ENCODE assay signal across 17 mouse cellular contexts in genomic region chr7:45137171-45138006, GRCm38 (mm10). TPM values are rescaled to one million over a fixed set of nuclear protein-coding genes. Genes with fewer than 3 reads are reported as not detected.
A peak's percentile ranks its signal among the peaks of the same experiment; 100 is the strongest.
DNase-seq lines count a peak whose midpoint lies in the region; ATAC-seq lines count a peak whose summit lies in the region.
"Had no signal": no experiment of that assay in that cellular context is flagged by ENCODE, and none has a peak within 500 bp of the region (broad histone marks: within the 10 kb centered on the region; RNA-seq: fewer than 3 reads in every experiment).

No protein-coding gene starts in this region.

- H3K27me3 ChIP-seq in hindbrain, embryonic 12.5 days, result peaks cover 26% of the 10 kb centered on the region
- 0 out of 2 replicates have a peak, but pooled peaks cover 5% of the 10 kb centered on the region for H3K27me3 ChIP-seq in hindbrain, embryonic 14.5 days (ENCODE audit: control insufficient read depth, insufficient read depth, low read length)
- H3K27me3 ChIP-seq: embryonic facial prominence, embryonic 15.5 days had no signal

- 86% methylated on average over 12 of the region's 12 CpGs for WGBS in hindbrain, embryonic 12.5 days
- WGBS in hindbrain, embryonic 14.5 days, result 86% methylated on average over 12 of the region's 12 CpGs

- no peak overlapping the region for H3K9ac ChIP-seq in hindbrain, embryonic 12.5 days
- no peak overlapping the region for H3K9ac ChIP-seq in hindbrain, embryonic 14.5 days
- H3K9ac ChIP-seq: embryonic facial prominence, embryonic 15.5 days had no signal

- peaks cover 6% of the 10 kb centered on the region; the same call in 1 of the 2 replicates for H3K36me3 ChIP-seq in hindbrain, embryonic 12.5 days
- H3K36me3 ChIP-seq in hindbrain, embryonic 14.5 days (replicated peaks; ENCODE audit: control insufficient read depth, insufficient read depth), result peaks cover 3% of the 10 kb centered on the region; the same call in 1 of the 2 replicates

- 0 out of 2 replicates have a peak overlapping the region, but pooled peaks have one; percentile 12 for H3K27ac ChIP-seq in hindbrain, embryonic 12.5 days
- H3K27ac ChIP-seq in hindbrain, embryonic 14.5 days, result no peak overlapping the region
- H3K27ac ChIP-seq: embryonic facial prominence, embryonic 15.5 days; layer of hippocampus, adult 2 months had no signal

- peak; percentile 52 for DNase-seq in CD4-positive, CD25-positive, alpha-beta regulatory T cell, adult 2 months (ENCODE audit: low read depth, low spot score)
- DNase-seq in hindbrain, embryonic 14.5 days (ENCODE audit: low spot score), result no peak
- DNase-seq in induced T-regulatory cell, adult 2 months (ENCODE audit: low read depth), result peak; percentile 69
- no peak for DNase-seq in testis, postnatal 10 days (ENCODE audit: low spot score)
- no peak for DNase-seq in frontal cortex, adult 2 months (ENCODE audit: extremely low spot score in 1 of 2, low spot score in 1 of 2)
- DNase-seq: cerebellum, adult 2 months; heart, adult 2 months; kidney, adult 9 months had no signal

- no peak for ATAC-seq in CD4-positive, CD25-positive, alpha-beta regulatory T cell, adult 4 months
- no peak for ATAC-seq in hindbrain, embryonic 12.5 days (ENCODE audit: low FRiP score)
- ATAC-seq in hindbrain, embryonic 14.5 days (ENCODE audit: low FRiP score), result no peak
- peak; percentile 72 for ATAC-seq in megakaryocyte-erythroid progenitor cell, adult 5-6 weeks (replicated peaks; ENCODE audit: low FRiP score, low TSS enrichment, poor library complexity, severe bottlenecking)
- ATAC-seq: hindbrain, embryonic 16.5 days; midbrain, embryonic 16.5 days had no signal

- H3K4me3 ChIP-seq in hindbrain, embryonic 12.5 days, result no peak overlapping the region
- H3K4me3 ChIP-seq in hindbrain, embryonic 14.5 days (replicated peaks; ENCODE audit: low read length), result no peak overlapping the region
- H3K4me3 ChIP-seq: heart, adult 2 months; layer of hippocampus, adult 2 months had no signal

- H3K9me3 ChIP-seq in hindbrain, embryonic 12.5 days (replicated peaks), result no peaks in the 10 kb centered on the region
- no peaks in the 10 kb centered on the region for H3K9me3 ChIP-seq in hindbrain, embryonic 14.5 days (ENCODE audit: control insufficient read depth, low read length)
- H3K9me3 ChIP-seq: embryonic facial prominence, embryonic 15.5 days had no signal

- no peak overlapping the region for H3K4me2 ChIP-seq in hindbrain, embryonic 12.5 days (replicated peaks)
- no peak overlapping the region for H3K4me2 ChIP-seq in hindbrain, embryonic 14.5 days (replicated peaks)

- peaks cover 13% of the 10 kb centered on the region for H3K4me1 ChIP-seq in hindbrain, embryonic 12.5 days
- H3K4me1 ChIP-seq in hindbrain, embryonic 14.5 days (replicated peaks; ENCODE audit: control insufficient read depth, insufficient read depth, low read length), result 0 out of 2 replicates have a peak, but pooled peaks cover 6% of the 10 kb centered on the region

RNA-seq across cellular contexts. Expression of gene Flt3l, which starts 1.2 kb away (rescaled TPM):
- polyA plus RNA-seq in CD4-positive, CD25-positive, alpha-beta regulatory T cell, adult 4 months (2017; shearing (Covaris generic)), result 10 to 100 TPM; 89.0 to 91.7 TPM
- 0.52 and 1.6 TPM in 2 replicates for polyA plus RNA-seq in hindbrain, embryonic 12.5 days (2016; fragmentation: Nextera tagmentation; extraction: Ambion mirVana)
- polyA plus RNA-seq in hindbrain, embryonic 14.5 days (2014; fragmentation: Nextera tagmentation; extraction: Ambion mirVana), result 1.7 and 1.8 TPM in 2 replicates
- total RNA-seq in megakaryocyte-erythroid progenitor cell, adult 5-6 weeks (2014; fragmentation: Nextera tagmentation), result 35.8 and 48.2 TPM in 2 replicates
- total RNA-seq in megakaryocyte-erythroid progenitor cell, adult 5-6 weeks (2017), result 8.5 and 23.5 TPM in 2 replicates
- 25.2 and 29.6 TPM in 2 replicates for polyA plus RNA-seq in frontal cortex, adult 2 months (2012; rRNA removed)

RNA-seq across cellular contexts. Expression of gene Gm45713, which starts 1.4 kb away (rescaled TPM):
- polyA plus RNA-seq in CD4-positive, CD25-positive, alpha-beta regulatory T cell, adult 4 months (2017; shearing (Covaris generic)), result not detected
- 0.31 TPM in 1 of 2 replicates, not detected in the other for polyA plus RNA-seq in hindbrain, embryonic 12.5 days (2016; fragmentation: Nextera tagmentation; extraction: Ambion mirVana)
- polyA plus RNA-seq in hindbrain, embryonic 14.5 days (2014; fragmentation: Nextera tagmentation; extraction: Ambion mirVana), result 0.22 TPM in 1 of 2 replicates, not detected in the other
- not detected in 2 replicates for total RNA-seq in megakaryocyte-erythroid progenitor cell, adult 5-6 weeks (2014; fragmentation: Nextera tagmentation)
- 0.61 TPM in 1 of 2 replicates, not detected in the other for total RNA-seq in megakaryocyte-erythroid progenitor cell, adult 5-6 weeks (2017)
- 0.06 and 0.12 TPM in 2 replicates for polyA plus RNA-seq in frontal cortex, adult 2 months (2012; rRNA removed)
- total RNA-seq: layer of hippocampus, adult 2 months; left cerebral cortex, postnatal 36 days had no signal
- polyA plus RNA-seq: midbrain, embryonic 16.5 days; stomach, embryonic 16.5 days had no signal

RNA-seq across cellular contexts. Expression of gene Rpl13a, which starts 8.8 kb away (rescaled TPM):
- polyA plus RNA-seq in CD4-positive, CD25-positive, alpha-beta regulatory T cell, adult 4 months (2017; shearing (Covaris generic)), result 1,000 to 10,000 TPM; 5,632 to 7,602 TPM
- polyA plus RNA-seq in hindbrain, embryonic 12.5 days (2016; fragmentation: Nextera tagmentation; extraction: Ambion mirVana), result 977 and 1,019 TPM in 2 replicates
- 725 and 835 TPM in 2 replicates for polyA plus RNA-seq in hindbrain, embryonic 14.5 days (2014; fragmentation: Nextera tagmentation; extraction: Ambion mirVana)
- total RNA-seq in megakaryocyte-erythroid progenitor cell, adult 5-6 weeks (2014; fragmentation: Nextera tagmentation), result 4,705 and 4,844 TPM in 2 replicates
- total RNA-seq in megakaryocyte-erythroid progenitor cell, adult 5-6 weeks (2017), result 4,178 and 4,889 TPM in 2 replicates
- 1,438 and 1,804 TPM in 2 replicates for polyA plus RNA-seq in frontal cortex, adult 2 months (2012; rRNA removed)

RNA-seq across cellular contexts. Expression of gene Rps11, which starts 13.2 kb away (rescaled TPM):
- 1,000 to 10,000 TPM; 3,755 to 5,441 TPM for polyA plus RNA-seq in CD4-positive, CD25-positive, alpha-beta regulatory T cell, adult 4 months (2017; shearing (Covaris generic))
- polyA plus RNA-seq in hindbrain, embryonic 12.5 days (2016; fragmentation: Nextera tagmentation; extraction: Ambion mirVana), result 982 and 1,135 TPM in 2 replicates
- 767 and 952 TPM in 2 replicates for polyA plus RNA-seq in hindbrain, embryonic 14.5 days (2014; fragmentation: Nextera tagmentation; extraction: Ambion mirVana)
- 3,773 and 4,118 TPM in 2 replicates for total RNA-seq in megakaryocyte-erythroid progenitor cell, adult 5-6 weeks (2014; fragmentation: Nextera tagmentation)
- total RNA-seq in megakaryocyte-erythroid progenitor cell, adult 5-6 weeks (2017), result 1,409 and 1,705 TPM in 2 replicates
- polyA plus RNA-seq in frontal cortex, adult 2 months (2012; rRNA removed), result 383 and 419 TPM in 2 replicates

RNA-seq across cellular contexts. Expression of gene Pih1d1, which starts 16.7 kb away (rescaled TPM):
- polyA plus RNA-seq in CD4-positive, CD25-positive, alpha-beta regulatory T cell, adult 4 months (2017; shearing (Covaris generic)), result 10 to 100 TPM; 40.4 to 50.6 TPM
- polyA plus RNA-seq in hindbrain, embryonic 12.5 days (2016; fragmentation: Nextera tagmentation; extraction: Ambion mirVana), result 90.3 and 91.0 TPM in 2 replicates
- 91.0 and 93.5 TPM in 2 replicates for polyA plus RNA-seq in hindbrain, embryonic 14.5 days (2014; fragmentation: Nextera tagmentation; extraction: Ambion mirVana)
- total RNA-seq in megakaryocyte-erythroid progenitor cell, adult 5-6 weeks (2014; fragmentation: Nextera tagmentation), result 135 and 148 TPM in 2 replicates
- 39.0 and 61.3 TPM in 2 replicates for total RNA-seq in megakaryocyte-erythroid progenitor cell, adult 5-6 weeks (2017)
- 54.2 and 61.5 TPM in 2 replicates for polyA plus RNA-seq in frontal cortex, adult 2 months (2012; rRNA removed)

Comparison
In these comparisons a context has a peak if more than half of its experiments do, and no peak if none do; other contexts are left out.
1. DNase-seq: peak in CD4-positive, CD25-positive, alpha-beta regulatory T cell, adult 2 months (single experiment) and induced T-regulatory cell, adult 2 months (single experiment); none in hindbrain, embryonic 14.5 days (single experiment), testis, postnatal 10 days (single experiment) and frontal cortex, adult 2 months (0 of 2).